Mouse (Mus musculus): ENCODE results near the gene Sema4d. TPM values are rescaled to one million over a fixed set of nuclear protein-coding genes. Genes with fewer than 3 reads are reported as not detected.

The Sema4d gene
- polyA plus RNA-seq, 1 experiment from 2014 or later: 9.8 TPM

DNA sequence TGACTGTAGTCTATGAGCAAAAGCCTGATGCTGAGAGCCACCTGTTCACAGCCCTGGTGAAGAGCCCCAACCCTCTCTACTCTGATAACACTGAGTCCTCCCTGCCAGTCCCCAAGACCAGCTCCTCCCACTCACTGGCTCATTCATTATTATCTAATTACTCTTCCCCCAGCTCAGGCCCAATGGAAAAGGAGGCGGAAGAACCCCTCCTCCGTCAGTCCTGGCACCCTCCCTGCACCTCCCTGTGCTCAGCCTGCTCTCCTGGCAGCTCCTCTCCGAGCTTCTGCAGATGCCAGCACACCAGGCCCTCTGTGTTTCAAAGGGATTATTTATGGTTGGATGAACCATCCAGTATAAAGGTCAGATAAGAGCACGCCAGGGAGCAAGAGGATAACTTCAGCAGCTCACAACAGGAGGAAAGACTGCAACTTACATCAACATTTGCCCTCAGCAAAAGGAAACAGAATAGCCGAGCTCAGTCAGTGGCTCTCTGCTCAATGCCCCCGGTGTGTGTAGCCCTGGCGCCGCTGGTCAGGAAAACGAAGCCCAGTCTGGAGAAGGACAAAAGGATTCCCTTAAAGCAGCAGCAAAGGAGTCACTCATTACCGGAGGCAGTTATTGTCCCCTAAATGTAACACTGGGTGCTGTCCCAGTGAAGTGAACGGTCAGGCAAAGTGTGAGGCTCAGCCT lies 16.4 kb downstream of the Sema4d start:
- Histone ChIP-seq H3K4me2 (ENCODE audit: low read depth, low read length) (no peak overlapping the region), H3K27ac (ENCODE audit: low read length) (no peak overlapping the region), H3K9me3 (ENCODE audit: control insufficient read depth, low read length) (no peaks in the 10 kb centered on the region), H3K4me3 (ENCODE audit: low read length) (no peak overlapping the region), H3K36me3 (ENCODE audit: control insufficient read depth, insufficient read depth, low read length) (no peaks in the 10 kb centered on the region), H3K9ac (ENCODE audit: low read length) (no peak overlapping the region), H3K4me1 (replicated peaks; ENCODE audit: control insufficient read depth, insufficient read depth, low read length) (peaks cover 3% of the 10 kb centered on the region), H3K27me3 (ENCODE audit: control insufficient read depth, insufficient read depth, low read depth, low read length) (no peaks in the 10 kb centered on the region)
- WGBS: 56% methylated on average over 11 of the region's 11 CpGs
- no peak for ATAC-seq (ENCODE audit: low read depth)

DNA sequence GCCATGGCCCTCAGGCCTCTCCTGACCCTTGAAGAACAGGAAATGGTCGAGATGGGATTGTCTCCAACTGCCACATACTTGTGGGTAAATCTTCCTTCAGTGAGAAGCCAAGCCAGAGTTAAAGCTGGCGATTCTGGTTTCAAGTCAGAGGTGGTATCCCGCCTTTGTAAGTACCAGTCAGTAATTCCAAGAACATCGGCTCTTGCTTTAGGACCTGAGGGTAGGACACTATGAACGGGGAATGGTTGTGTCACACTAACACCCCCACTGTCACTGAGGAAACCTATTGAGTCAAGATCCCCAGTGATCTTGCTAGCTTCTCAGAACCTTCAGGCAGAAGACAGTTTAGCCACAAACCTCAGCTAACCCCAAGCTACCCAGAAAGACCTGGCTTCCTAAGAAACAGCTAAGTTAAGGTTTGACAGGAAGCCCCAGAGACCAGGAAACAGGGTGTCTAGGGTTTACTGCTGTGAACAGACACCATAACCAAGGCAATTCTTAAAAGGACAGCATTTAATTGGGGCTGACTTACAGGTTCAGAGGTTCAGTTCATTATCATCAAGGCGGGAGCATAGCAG lies 17.3 kb downstream of the Sema4d start:
- ATAC-seq (ENCODE audit: low read depth): no peak
- Histone ChIP-seq H3K9me3 (ENCODE audit: control insufficient read depth, low read length) (no peaks in the 10 kb centered on the region), H3K4me2 (ENCODE audit: low read depth, low read length) (no peak overlapping the region), H3K27me3 (ENCODE audit: control insufficient read depth, insufficient read depth, low read depth, low read length) (no peaks in the 10 kb centered on the region), H3K4me1 (replicated peaks; ENCODE audit: control insufficient read depth, insufficient read depth, low read length) (peaks cover 3% of the 10 kb centered on the region), H3K9ac (ENCODE audit: low read length) (no peak overlapping the region), H3K4me3 (ENCODE audit: low read length) (no peak overlapping the region), H3K36me3 (ENCODE audit: control insufficient read depth, insufficient read depth, low read length) (no peaks in the 10 kb centered on the region), H3K27ac (ENCODE audit: low read length) (no peak overlapping the region)
- 84% methylated on average over 6 of the region's 6 CpGs for WGBS

DNA sequence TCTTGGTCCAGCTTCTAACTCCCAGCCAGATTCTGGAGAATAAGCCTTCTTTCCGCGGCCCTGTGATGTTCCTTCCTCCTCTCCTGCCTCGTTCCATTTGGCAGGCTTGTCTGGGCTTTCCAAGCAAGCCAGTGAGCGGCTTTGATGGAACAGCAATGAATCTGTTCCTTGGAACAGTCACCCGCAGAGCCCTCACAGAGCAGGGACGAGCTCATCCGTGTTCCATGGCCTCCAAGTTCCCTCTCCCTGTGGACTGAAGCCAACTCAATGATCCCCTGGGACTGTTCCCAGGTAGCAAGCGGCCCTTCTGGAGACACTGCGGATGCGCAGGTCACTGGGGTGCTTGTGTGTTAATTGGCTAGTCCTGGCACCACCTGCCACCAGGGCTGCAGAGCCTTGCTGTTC lies 21.7 kb downstream of the Sema4d start:
- ATAC-seq (ENCODE audit: low read depth): no peak
- Histone ChIP-seq H3K9ac (ENCODE audit: low read length) (no peak overlapping the region), H3K27me3 (ENCODE audit: control insufficient read depth, insufficient read depth, low read depth, low read length) (no peaks in the 10 kb centered on the region), H3K36me3 (ENCODE audit: control insufficient read depth, insufficient read depth, low read length) (no peaks in the 10 kb centered on the region), H3K9me3 (ENCODE audit: control insufficient read depth, low read length) (no peaks in the 10 kb centered on the region), H3K4me1 (replicated peaks; ENCODE audit: control insufficient read depth, insufficient read depth, low read length) (0 out of 2 replicates have a peak, but pooled peaks cover 5% of the 10 kb centered on the region), H3K4me2 (ENCODE audit: low read depth, low read length) (no peak overlapping the region), H3K27ac (ENCODE audit: low read length) (no peak overlapping the region), H3K4me3 (ENCODE audit: low read length) (no peak overlapping the region)
- 73% methylated on average over 10 of the region's 10 CpGs for WGBS

DNA sequence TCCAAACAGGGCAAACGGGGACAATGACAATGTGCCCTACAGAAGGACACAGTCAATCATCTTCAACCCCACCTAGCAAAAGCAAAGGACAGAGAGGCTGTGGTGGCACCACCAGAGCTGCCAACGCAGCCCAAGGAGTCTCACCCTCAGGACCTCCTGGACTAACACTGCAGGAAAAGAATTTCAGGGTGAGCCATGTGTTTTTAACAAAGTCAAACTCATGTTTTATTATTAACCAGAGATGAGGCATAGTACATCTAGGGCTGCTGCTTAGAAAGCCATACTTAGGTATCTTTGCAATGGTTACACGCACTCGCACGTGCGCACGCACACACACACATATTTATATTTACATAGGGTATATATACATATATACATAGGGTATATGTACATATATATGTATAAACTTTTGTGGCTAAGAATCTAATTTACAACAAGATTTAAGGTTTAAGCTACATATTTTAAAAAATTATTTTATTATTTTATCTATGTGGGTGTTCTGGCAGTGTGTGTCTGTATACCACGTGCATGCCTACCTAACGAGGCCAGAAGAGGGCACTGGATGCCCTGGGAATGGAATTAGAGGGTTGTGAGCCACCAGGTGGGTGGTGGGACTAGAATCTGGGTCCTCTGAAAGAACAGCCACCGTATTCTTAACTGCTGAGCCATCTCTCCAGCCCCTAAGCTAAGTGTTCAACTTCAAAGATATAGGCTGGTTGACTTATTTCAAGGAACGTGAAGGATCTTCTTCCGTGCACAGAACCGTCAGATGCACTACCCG lies 22.7 kb downstream of the Sema4d start:
- Histone ChIP-seq H3K36me3 (ENCODE audit: control insufficient read depth, insufficient read depth, low read length) (no peaks in the 10 kb centered on the region), H3K27ac (ENCODE audit: low read length) (no peak overlapping the region), H3K4me2 (ENCODE audit: low read depth, low read length) (no peak overlapping the region), H3K4me1 (replicated peaks; ENCODE audit: control insufficient read depth, insufficient read depth, low read length) (0 out of 2 replicates have a peak, but pooled peaks cover 5% of the 10 kb centered on the region), H3K9me3 (ENCODE audit: control insufficient read depth, low read length) (no peaks in the 10 kb centered on the region), H3K4me3 (ENCODE audit: low read length) (no peak overlapping the region), H3K9ac (ENCODE audit: low read length) (no peak overlapping the region), H3K27me3 (ENCODE audit: control insufficient read depth, insufficient read depth, low read depth, low read length) (no peaks in the 10 kb centered on the region)
- WGBS: 88% methylated on average over 14 of the region's 14 CpGs
- no peak for ATAC-seq (ENCODE audit: low read depth)

DNA sequence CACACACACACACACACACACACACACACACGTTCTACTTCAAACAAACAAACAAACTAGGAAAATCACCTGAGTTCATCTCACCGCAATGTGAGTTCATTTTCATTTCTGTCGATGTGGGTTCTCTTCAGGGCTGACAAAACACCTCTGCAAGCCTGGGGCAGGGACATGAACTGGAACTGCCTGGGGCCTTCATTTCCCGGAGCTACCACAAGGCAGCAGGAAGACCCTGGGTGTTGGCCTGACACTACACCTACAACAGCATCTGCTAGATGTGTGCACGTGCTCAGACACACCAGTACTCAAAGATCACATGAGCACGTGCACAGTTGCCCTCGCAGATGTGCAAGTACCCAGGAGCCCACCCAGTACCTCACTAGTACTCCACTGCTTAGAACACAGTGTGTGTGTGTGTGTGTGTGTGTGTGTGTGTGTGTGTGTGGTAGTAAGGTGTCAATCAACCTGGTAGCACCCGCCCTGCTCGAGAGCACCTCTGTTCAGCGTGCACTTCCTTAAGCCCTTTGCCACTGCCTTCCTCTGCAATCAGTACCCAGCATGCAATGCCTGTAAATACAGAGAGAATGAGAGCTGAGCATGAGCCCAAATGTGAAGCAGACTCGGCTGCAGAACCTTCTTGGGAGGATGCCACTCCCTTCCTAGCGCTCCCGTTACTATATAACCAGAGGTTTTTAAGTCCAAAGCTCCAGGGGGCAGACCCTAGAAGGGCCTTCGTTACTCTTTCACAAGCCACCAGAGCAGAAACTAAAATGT lies 25.4 kb downstream of the Sema4d start:
- ATAC-seq (ENCODE audit: low read depth): no peak
- Histone ChIP-seq H3K27me3 (ENCODE audit: control insufficient read depth, insufficient read depth, low read depth, low read length) (no peaks in the 10 kb centered on the region), H3K4me1 (replicated peaks; ENCODE audit: control insufficient read depth, insufficient read depth, low read length) (peaks cover 5% of the 10 kb centered on the region; the same call in 1 of the 2 replicates), H3K4me2 (ENCODE audit: low read depth, low read length) (no peak overlapping the region), H3K9me3 (ENCODE audit: control insufficient read depth, low read length) (no peaks in the 10 kb centered on the region), H3K36me3 (ENCODE audit: control insufficient read depth, insufficient read depth, low read length) (no peaks in the 10 kb centered on the region), H3K4me3 (ENCODE audit: low read length) (no peak overlapping the region), H3K27ac (ENCODE audit: low read length) (no peak overlapping the region), H3K9ac (ENCODE audit: low read length) (no peak overlapping the region)
- WGBS: 75% methylated on average over 14 of the region's 14 CpGs

DNA sequence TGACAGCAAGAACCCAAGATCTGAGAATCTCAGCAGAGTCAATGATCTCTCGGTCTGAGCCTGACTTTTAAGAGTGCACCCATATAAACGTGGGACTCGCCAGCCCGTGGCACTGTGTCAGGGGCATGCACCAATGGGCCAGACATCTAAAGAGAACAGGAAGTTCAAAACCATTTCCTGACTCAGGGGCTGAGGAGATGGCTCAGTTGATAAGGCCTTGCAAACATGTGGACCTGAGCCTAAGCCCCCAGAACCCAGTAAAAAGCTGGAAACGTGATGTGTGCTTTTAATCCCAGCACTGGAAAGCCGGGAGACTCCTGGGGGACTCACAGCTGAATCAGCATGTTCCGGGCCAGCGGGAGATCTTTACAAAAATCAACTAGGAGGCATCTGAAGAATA lies 26.0 kb downstream of the Sema4d start:
- no peak overlapping the region for H3K27ac ChIP-seq (ENCODE audit: low read length)

DNA sequence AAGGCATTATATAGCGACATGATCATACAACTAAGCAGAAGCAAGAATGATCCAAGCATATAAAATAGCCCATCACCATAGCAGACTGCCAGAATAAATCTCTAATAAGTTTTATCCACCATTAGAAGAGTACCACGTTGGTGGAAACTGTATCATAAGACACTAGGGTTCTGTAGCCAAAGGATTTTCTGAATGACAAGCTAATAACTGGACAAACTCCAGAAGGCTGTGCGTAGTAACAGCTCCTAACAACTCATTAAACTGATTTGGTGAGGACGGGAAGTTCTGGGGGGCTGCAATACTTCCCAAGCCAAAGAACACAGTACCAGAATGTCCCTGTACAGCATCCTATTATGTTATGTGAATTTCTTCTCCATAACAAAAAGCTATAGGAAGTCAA lies 26.8 kb downstream of the Sema4d start:
- WGBS: 77% methylated on average over 4 of the region's 4 CpGs

More for the DNA sequence above, 26.0 kb downstream of the Sema4d start:
- no peaks in the 10 kb centered on the region for H3K36me3 ChIP-seq (ENCODE audit: control insufficient read depth, insufficient read depth, low read length)
- H3K9ac ChIP-seq (ENCODE audit: low read length): no peak overlapping the region
- 62% methylated on average over 8 of the region's 8 CpGs for WGBS
- no peaks in the 10 kb centered on the region for H3K27me3 ChIP-seq (ENCODE audit: control insufficient read depth, insufficient read depth, low read depth, low read length)
- H3K4me3 ChIP-seq (ENCODE audit: low read length): no peak overlapping the region
- H3K4me2 ChIP-seq (ENCODE audit: low read depth, low read length): no peak overlapping the region
- H3K9me3 ChIP-seq (ENCODE audit: control insufficient read depth, low read length): no peaks in the 10 kb centered on the region
- ATAC-seq (ENCODE audit: low read depth): no peak
- peaks cover 5% of the 10 kb centered on the region; the same call in 1 of the 2 replicates for H3K4me1 ChIP-seq (replicated peaks; ENCODE audit: control insufficient read depth, insufficient read depth, low read length)

DNA sequence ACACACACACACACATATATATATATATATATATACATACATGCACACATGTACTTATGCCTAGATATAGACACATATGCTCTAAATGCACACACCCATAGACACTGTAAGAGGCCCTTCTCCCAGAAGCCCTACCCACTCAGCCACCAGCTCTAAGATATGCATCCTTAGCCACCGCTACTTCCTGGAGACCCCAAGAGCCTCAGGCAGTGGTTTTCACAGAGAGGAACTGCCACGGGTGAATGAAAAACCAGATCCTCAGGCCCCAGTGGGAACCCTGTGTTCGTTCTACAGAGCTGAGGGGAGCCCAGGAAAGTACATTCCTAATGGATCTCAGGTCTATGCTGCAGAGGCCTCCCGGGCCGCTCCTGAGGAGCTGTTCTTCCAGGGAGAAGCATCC lies 28.2 kb downstream of the Sema4d start:
- Histone ChIP-seq H3K4me1 (replicated peaks; ENCODE audit: control insufficient read depth, insufficient read depth, low read length) (peaks cover 15% of the 10 kb centered on the region), H3K4me3 (ENCODE audit: low read length) (no peak overlapping the region), H3K27me3 (ENCODE audit: control insufficient read depth, insufficient read depth, low read depth, low read length) (no peaks in the 10 kb centered on the region), H3K9me3 (ENCODE audit: control insufficient read depth, low read length) (no peaks in the 10 kb centered on the region), H3K4me2 (ENCODE audit: low read depth, low read length) (no peak overlapping the region), H3K27ac (ENCODE audit: low read length) (no peak overlapping the region), H3K36me3 (ENCODE audit: control insufficient read depth, insufficient read depth, low read length) (no peaks in the 10 kb centered on the region), H3K9ac (ENCODE audit: low read length) (no peak overlapping the region)
- no peak for ATAC-seq (ENCODE audit: low read depth)
- WGBS: 72% methylated on average over 5 of the region's 5 CpGs

More for the DNA sequence above, 26.8 kb downstream of the Sema4d start:
- Histone ChIP-seq H3K4me3 (ENCODE audit: low read length) (no peak overlapping the region), H3K9me3 (ENCODE audit: control insufficient read depth, low read length) (no peaks in the 10 kb centered on the region), H3K4me1 (replicated peaks; ENCODE audit: control insufficient read depth, insufficient read depth, low read length) (peaks cover 13% of the 10 kb centered on the region; the same call in 1 of the 2 replicates), H3K27me3 (ENCODE audit: control insufficient read depth, insufficient read depth, low read depth, low read length) (no peaks in the 10 kb centered on the region), H3K36me3 (ENCODE audit: control insufficient read depth, insufficient read depth, low read length) (no peaks in the 10 kb centered on the region), H3K27ac (ENCODE audit: low read length) (no peak overlapping the region), H3K4me2 (ENCODE audit: low read depth, low read length) (no peak overlapping the region), H3K9ac (ENCODE audit: low read length) (no peak overlapping the region)
- ATAC-seq (ENCODE audit: low read depth): no peak
